Mouse (Mus musculus): ENCODE data around the gene Ttll11. TPM values are rescaled to one million over a fixed set of nuclear protein-coding genes. Genes with fewer than 3 reads are reported as not detected.

The Ttll11 gene
- total RNA-seq (2021), result 10 to 100 TPM; 25.7 to 26.5 TPM
- long read RNA-seq, experiment 1, transcript Ttll11-202 (9 exons, 3,077 nt), result major isoform, 9 of 38 reads
- long read RNA-seq, experiment 1, partial matches to known transcripts, result 2 of 38 reads
- long read RNA-seq, experiment 1, other reads (novel, unspliced or antisense), result 26 of 38 reads
- long read RNA-seq, experiment 2, transcript Ttll11-202 (9 exons, 3,077 nt), result major isoform, 5 of 28 reads
- long read RNA-seq, experiment 2, partial matches to known transcripts, result 2 of 28 reads
- long read RNA-seq, experiment 2, other reads (novel, unspliced or antisense), result 20 of 28 reads

DNA sequence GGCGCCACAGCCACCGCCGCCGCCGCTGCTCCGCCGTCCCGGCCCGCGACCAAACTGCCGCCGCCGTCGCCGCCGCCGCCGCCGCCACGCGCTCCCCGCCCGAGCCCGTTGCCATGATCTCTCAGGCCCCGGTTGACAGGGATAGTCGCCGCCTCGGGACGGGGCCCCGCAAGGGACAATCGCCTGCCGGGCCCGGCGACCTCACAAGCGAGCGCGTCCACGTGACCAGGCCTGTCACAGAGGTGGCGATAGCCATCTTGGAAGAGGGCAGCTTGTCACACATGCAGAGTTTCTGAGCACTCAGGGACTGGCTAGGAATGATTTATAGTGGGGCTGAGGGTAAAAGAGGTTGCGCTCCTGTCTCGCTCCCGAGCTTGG, at the start of gene Ttll11:
TSS of gene Ttll11 (minus strand) at position 270 of the 378 bp plus-strand sequence.
- intact Hi-C loops (cut with DNase I), result no loop called here
- peak; percentile 94 to 95 for DNase-seq (ENCODE audit: low spot score in 2 of 2)

DNA sequence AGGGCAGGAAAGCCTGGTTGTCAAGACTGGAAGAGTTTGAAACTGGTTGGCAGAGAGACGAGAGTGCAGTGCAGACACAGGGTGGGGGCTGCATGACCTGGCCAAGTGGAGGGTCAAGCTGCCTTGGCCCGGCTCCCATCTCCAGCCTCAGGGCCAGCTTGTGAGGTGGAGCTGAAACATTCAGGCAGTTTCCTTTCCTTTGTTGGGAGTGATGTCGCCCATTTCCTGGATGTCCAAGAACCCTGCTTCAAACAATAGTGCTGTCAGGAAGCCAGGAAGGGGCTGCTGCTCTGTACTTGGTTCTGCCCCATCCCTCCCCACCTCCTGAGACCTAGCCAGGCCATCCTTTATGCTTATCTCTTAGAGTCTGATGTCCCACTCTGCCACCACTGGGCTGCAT, 43.6 kb upstream of the Ttll11 start:
- DNase-seq (ENCODE audit: low spot score in 2 of 2), result no peak
- intact Hi-C loops (cut with DNase I), result no loop called here

DNA sequence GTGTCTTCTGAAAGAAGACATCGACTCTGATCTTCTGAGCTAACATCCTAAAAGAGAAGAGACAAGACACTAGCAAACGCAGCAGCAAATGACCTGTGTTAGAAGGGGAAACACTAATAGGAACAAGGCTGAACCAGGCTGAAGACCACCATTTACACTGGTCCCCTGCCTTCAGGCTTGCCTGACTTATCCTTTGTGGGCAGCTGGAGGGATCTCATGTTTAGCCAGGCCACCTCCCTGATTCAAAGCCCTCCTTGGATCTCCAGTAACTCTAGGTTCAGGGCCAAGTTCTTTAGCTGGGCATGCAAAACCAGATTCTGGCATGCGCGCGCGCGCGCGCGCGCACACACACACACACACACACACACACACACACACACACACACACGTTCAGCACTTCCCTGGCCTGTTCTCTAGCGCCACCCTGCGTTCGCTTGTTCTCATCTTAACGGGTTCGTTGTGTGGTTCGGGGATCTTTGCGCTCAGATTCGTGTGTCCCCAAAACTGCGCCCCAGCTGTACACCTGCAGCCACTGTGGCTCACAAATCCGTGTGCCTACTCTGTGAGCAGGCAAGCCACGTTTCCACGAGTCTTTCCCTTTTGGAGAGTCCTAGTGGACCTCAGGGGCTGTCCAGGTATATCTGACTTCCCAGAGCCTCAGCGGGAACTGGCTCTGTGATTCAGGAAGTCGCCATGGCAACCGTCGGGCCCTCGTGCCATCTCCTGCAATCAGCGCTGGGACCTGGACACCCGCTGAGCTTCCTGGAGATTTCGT, 41.9 kb upstream of the Ttll11 start:
- intact Hi-C loops (cut with DNase I), result no loop called here
- DNase-seq (ENCODE audit: low spot score in 2 of 2), result peak; percentile 91 to 93

DNA sequence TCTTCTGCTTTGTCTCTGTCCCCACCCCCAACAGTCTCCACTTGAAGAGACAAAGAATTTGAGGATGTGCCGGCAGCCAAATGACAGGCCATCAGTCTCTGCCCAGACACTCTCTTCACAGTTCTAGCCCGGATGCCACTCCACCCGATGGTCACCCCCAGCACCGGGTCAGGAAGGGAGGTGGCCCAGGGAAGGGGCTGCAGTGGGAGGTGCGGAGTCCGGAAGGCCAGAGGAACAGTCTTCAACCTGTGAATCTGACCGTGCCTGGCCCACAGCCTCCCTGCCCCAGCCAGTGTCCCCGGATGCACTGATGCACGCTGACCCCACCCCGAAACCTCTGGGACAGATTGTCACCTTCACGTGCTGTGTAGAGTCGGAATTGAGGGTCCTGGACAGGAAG, 33.3 kb upstream of the Ttll11 start:
- intact Hi-C loops (cut with DNase I), result loop anchor here (5.0 kb wide), 1 partner anchor 79 kb away; no protein-coding TSS in a partner anchor
- DNase-seq (ENCODE audit: low spot score in 2 of 2), result no peak

DNA sequence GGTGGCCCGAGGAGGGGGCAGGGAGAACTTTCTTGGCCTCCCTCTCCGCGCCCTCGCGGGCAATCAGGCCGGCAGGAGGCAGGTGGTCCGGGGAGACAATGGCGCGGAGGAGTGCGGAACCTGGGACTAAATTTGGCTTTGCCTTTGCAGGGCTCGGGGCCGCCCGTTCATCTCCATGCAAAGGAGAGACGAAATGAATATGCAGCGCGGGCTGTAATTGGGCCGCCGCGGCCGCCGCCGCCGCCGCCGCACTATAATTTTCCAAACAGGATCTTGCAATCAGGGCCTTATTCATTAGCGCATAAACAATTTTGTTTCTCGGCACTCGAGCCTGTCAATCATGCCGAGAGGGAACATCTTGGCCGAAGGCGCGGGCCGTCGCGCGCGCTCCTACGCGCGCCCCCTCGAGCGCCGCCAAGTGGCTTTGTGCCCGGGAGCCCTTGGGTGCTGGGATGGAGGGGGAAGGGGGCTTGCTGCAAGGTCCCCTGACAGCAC, 31.7 kb upstream of the Ttll11 start:
- intact Hi-C loops (cut with DNase I), result loop anchor here (5.0 kb wide), 1 partner anchor 81 kb away; no protein-coding TSS in a partner anchor
- peak; percentile 52 to 61 for DNase-seq (ENCODE audit: low spot score in 2 of 2)

DNA sequence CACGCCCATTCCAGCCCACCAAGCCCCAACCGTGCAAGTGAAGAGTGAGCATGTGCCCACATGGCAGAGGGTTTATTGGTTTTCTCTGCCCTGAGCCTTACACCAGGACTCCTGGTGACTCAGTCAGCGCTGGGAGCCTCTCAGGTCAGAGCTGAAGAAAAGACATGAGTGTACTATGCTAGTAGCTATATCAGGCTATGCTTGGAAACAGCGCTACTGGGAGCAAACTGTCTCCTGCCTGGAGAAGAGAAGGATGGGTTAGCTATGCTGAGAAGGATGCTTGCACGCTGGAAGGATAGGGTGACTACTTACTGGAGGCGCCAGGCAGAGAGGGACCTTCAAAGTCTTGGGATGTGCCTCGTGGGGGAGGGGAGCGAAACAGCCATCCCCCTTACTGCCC, 30.9 kb upstream of the Ttll11 start:
- intact Hi-C loops (cut with DNase I), result loop anchor here (5.0 kb wide), 1 partner anchor 82 kb away; no protein-coding TSS in a partner anchor

DNA sequence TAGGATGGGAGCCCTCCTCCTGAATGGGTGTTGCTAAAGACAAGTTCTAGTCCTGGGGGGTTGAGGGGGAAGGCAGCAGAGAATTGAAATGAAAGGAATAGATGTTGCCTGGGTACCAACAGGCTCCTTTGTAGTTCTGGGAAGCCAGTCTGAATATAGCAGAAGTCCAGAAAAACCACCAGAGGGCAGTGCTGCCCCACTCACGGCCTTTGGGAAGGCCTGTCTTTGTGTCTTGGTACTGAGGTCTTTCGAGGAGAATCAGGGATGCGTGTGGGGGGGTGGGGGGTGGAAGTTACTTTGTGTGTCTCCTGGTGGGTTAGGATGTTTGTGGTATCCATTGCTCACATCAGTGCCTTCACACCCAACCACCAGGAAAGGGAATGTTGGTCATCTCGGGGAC, 29.7 kb upstream of the Ttll11 start:
- intact Hi-C loops (cut with DNase I), result loop anchor here (1.0 to 10.0 kb wide), 3 partner anchors 205 to 1325 kb away; no protein-coding TSS in a partner anchor
- DNase-seq (ENCODE audit: low spot score in 2 of 2), result peak; percentile 60 to 66

More for the DNA sequence above, 30.9 kb upstream of the Ttll11 start:
- DNase-seq (ENCODE audit: low spot score in 2 of 2), result peak in 1 of 2 experiments; percentile 18

DNA sequence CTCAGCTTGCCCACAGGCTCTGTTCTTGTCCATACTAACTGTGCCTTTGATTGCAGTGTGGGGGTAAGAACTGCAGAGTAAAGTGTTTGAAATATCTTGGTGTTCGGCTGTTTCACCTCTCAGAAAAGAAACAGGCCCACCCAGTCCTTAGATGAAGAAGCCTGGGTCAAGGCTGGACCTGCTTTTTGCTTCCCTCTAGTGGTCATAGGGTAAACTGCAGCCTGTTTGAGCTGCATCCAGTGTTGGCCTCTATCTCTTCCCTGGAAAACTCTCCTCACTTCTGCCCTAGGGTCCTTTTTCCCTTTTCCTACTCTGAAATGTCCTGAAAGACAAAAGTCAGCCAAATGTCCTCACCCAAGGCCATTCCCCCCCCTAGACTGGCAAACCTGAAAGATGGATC, 28.4 kb upstream of the Ttll11 start:
- intact Hi-C loops (cut with DNase I), result loop anchor here (5.0 to 10.0 kb wide), 2 partner anchors 269 to 1327 kb away; no protein-coding TSS in a partner anchor
- peak in 1 of 2 experiments; percentile 75 for DNase-seq (ENCODE audit: low spot score in 2 of 2)

DNA sequence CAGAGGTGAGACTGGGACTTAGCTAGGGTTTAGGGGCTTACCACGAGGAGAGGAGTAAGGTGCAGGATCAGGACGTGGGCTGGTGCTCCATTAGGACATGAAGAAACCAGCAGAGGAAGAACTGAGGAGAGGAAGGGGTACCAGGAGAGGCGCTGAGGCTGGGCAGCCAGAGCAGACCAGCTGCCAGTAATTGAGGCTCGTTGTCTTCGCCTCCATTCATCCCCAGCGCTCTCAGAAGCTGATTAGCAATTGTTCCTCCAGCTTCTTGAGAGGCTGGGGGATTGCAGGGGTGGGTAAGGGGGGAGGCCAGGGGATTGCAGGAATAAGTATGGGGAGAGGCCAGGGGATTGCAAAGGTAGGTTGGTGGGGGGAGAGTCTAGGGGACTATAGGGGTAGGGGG, 22.5 kb upstream of the Ttll11 start:
- DNase-seq (ENCODE audit: low spot score in 2 of 2), result no peak
- intact Hi-C loops (cut with DNase I), result loop anchor here (10.0 kb wide), 1 partner anchor 1333 kb away; no protein-coding TSS in a partner anchor

DNA sequence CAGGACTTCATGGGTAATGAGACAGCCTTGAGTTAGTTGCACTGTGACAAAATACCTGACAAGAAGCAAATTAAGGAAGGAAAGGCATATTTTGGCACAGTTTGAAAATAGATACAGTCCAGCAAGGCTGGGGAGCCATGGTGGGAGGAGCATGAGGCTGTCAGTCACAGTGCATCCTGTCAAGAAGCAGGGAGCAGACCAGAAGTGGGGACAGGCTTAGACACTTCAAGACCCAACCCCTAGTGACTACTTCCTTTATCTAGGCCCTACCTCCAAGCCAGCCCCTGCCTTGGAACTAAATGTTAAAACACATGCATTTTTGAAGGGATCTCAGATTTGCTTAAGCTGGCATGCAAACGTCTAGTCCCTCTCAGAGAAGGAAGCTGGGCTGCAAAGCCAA, 20.7 kb upstream of the Ttll11 start:
- DNase-seq (ENCODE audit: low spot score in 2 of 2), result no peak
- intact Hi-C loops (cut with DNase I), result loop anchor here (10.0 kb wide), 1 partner anchor 1334 kb away; no protein-coding TSS in a partner anchor

DNA sequence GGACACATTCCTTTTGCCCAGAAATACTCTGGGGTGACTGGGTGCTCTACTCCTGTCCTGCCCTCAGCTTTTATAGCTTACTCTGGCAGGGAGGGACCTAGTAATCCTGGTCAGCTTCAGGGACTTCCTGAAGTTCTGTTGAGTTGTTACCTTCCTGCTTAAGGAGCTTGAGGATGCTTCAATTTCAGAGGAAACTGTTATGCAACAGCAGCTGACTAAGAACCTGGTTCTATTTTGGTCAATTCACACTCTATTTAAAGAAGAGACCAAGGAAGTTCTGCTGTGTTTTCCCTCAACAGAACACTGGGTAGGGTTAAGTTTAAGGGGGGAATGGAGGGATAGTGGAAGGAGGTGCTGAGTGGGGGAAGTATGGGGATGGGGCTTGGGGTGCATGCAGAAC, 19.5 kb upstream of the Ttll11 start:
- intact Hi-C loops (cut with DNase I), result no loop called here
- DNase-seq (ENCODE audit: low spot score in 2 of 2), result no peak

DNA sequence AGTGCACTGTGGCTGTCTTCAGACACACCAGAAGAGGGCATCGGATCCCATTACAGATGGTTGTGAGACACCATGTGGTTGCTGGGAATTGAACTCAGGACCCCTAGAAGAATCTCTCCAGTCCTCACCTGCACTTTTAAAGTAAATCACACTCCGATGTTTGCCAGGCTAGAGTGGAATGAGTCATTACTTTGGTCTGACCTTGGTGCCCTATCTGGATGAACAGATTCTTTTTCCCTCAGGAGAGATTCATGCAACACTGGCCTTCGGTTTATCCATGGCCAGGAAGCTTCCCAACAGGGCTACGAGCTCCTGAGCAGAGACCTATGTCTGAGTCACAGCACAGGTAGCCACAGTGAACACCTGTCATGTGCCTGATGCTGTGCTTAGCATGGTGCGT, 18.7 kb upstream of the Ttll11 start:
- intact Hi-C loops (cut with DNase I), result no loop called here

DNA sequence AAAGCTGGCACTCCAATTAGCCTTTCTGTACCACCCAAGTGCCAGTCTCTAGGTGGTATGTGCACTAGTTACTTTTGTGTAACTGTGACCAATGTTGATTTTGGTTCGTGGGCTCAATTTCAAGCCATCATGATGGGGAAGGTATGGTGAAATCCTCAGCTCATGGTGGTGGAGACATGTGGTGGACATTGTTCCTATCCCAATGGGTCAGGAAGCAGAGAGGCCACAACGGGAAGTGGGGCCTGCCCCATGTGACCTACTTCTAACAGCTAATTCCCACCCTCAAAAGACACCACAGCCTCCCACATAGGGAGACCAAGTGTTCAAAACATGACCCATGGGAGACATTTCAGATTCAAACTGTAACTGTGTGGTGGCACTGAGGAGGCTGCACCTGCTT, 17.0 kb upstream of the Ttll11 start:
- DNase-seq (ENCODE audit: low spot score in 2 of 2), result no peak
- intact Hi-C loops (cut with DNase I), result no loop called here

More for the DNA sequence above, 18.7 kb upstream of the Ttll11 start:
- DNase-seq (ENCODE audit: low spot score in 2 of 2), result no peak

DNA sequence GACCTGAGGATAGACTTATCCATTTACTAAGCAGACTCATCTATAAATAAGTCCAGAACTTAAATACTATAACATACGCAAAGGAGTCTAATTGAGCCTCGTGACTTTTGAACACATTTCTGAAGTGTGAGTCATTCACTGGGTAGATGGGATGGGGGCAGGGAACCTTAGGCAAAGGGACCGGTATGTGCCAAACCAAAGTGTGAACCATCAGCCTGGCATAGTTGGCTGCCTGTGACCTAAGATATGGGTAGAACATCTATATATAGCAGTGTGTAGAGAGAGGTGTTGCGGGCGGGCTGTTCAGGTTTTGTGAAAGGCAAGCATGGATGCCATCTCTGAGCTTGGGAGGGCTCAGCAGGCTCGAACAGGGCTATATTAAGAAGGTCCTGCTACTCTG, 14.6 kb upstream of the Ttll11 start:
- intact Hi-C loops (cut with DNase I), result no loop called here

DNA sequence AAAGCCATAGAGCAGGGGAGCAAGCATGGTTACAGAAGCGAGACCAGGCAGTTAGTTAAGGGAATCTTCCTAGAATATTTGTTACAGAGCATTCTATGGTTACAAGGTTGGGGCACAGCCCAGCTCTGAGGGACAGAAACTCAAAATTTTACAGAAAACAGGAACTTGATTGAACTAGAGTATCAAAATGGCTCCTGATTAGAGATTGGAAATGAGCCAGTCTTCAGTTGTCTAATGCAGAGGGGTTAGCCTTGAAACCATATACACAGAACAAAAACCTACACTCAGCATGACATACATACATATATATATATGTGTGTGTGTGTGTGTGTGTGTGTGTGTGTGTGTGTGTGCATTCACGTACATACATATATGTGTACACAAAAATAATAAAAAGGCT, 13.8 kb upstream of the Ttll11 start:
- no peak for DNase-seq (ENCODE audit: low spot score in 2 of 2)
- intact Hi-C loops (cut with DNase I), result no loop called here

More for the DNA sequence above, 14.6 kb upstream of the Ttll11 start:
- DNase-seq (ENCODE audit: low spot score in 2 of 2), result peak in 1 of 2 experiments; percentile 66

DNA sequence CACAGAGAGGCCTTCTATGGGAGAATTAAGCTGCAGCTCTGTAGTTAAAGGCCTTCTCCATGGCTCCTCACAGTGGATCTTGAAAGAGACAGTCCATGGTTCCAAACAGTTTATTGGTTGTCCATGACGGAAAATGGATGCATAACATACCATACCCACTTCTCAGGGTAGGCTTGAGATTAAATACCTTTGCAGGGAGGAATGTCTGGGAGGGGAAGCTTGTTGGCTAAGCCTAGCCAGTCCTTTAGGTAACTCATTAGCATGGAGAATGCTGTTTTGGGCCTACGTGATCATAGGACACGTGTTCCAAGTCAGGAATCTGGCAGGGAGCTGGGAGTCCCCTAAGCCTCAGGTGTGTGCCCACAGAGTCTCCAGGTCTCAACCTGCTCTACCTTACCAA, 12.5 kb upstream of the Ttll11 start:
- intact Hi-C loops (cut with DNase I), result no loop called here
- DNase-seq (ENCODE audit: low spot score in 2 of 2), result no peak

DNA sequence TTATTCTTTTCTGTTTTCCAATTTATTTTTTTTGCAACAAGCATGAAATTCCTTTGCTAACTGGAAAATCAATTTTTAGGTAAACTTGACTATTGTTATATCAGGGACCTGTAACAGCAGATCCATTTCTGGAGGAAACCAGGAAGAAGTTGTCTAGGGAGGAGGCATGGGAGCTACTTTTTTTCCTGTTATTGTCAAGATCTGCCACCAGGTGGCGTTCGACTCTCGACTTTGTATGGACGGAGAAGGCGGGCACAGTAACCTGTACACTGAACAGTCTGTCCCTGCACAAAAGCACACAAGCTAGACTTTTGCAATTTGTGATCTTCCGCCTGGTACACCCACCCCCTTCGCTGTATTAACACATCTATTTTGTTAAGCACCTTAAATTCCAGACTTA, 4.2 kb upstream of the Ttll11 start:
- DNase-seq (ENCODE audit: low spot score in 2 of 2), result peak; percentile 75 to 81
- intact Hi-C loops (cut with DNase I), result no loop called here

DNA sequence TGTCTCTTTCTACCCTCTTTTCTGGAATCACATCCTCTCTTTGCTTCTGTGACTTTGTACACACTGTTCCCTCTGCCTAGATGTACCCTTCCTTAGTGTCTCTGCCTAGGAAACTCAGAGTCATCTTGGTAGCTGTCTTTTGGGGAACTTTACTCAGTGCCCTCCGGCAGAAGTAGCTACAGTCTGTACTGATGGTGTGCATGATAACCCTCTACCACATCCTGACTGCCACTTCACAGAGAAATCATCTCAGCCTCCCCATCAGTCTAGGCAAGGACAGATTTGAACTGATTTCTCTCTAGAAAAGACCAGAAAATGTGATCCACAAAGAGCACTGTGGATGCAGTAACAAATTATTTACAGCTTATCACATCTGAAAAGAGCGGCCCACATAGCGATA, 2.2 kb upstream of the Ttll11 start:
- intact Hi-C loops (cut with DNase I), result no loop called here
- no peak for DNase-seq (ENCODE audit: low spot score in 2 of 2)

DNA sequence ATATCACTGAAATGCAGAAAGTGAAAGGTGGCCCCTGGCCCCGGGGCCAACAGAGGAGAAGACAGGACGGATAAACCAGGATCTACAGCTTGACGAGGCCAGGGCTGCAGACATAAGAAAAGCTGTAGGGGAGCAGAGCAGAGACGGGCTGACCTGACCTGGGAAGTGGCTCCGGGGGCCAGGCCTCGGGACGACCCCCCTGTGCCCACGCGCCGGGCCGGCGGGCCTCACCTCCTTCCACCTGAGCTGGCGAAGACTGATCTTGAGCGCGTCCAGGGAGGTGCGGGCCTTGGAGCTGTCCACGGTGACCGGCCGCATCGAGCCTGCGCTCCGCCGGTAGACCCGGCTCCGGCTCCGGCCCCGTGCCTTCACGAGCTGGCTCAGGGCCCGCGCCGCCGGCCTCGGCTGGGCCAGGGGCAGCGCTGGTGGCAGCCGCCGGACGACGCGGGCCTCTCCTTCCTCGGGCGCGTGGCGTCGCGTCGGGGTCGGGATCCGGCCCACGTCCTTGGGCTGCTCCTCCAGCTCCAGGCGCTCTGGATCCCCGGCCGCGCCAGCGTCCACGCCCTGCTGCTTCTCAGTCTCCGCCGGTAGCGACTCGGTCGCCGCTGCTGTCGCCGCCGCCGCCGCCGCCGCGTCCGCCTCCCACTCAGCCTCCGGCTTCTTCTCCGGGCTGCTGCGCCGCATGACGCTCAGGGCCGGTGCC, 621 bp downstream of the Ttll11 start:
- DNase-seq (ENCODE audit: low spot score in 2 of 2), result peak in 1 of 2 experiments; percentile 39
- intact Hi-C loops (cut with DNase I), result no loop called here
